Mouse (Mus musculus) forebrain, embryonic 16.5 days (tissue): ENCODE results near the gene Bptf. TPM values are rescaled to one million over a fixed set of nuclear protein-coding genes. Genes with fewer than 3 reads are reported as not detected.

ENCODE experiments used
- ATAC-seq: fragments of 200-750 bp; cut with Nextera tagmentation; 2 replicates; pipeline ENCODE4 v1.8.0; 2017; ENCODE audit warnings: mild to moderate bottlenecking, moderate library complexity
- H3K27ac ChIP-seq: fragments of 300-500 bp; sonication (generic); 2 replicates; pipeline ENCODE4 v1.5.1; 2014; ENCODE audit warnings: low read length, control low read depth
- H3K27me3 ChIP-seq: fragments of 300-500 bp; sonication (generic); replicated peaks from 2 replicates; pipeline ENCODE4 v1.6.1; 2014; ENCODE audit warnings: low read length; ENCODE audit not compliant: control insufficient read depth, insufficient read depth
- H3K36me3 ChIP-seq: fragments of 300-500 bp; sonication (generic); 2 replicates; pipeline ENCODE4 v1.6.1; 2014; ENCODE audit not compliant: control insufficient read depth, insufficient read depth
- H3K4me1 ChIP-seq: fragments of 300-500 bp; sonication (generic); replicated peaks from 2 replicates; pipeline ENCODE4 v1.6.1; 2014; ENCODE audit warnings: low read length; ENCODE audit not compliant: control insufficient read depth, insufficient read depth
- H3K4me2 ChIP-seq: fragments of 300-500 bp; sonication (generic); 2 replicates; pipeline ENCODE4 v1.6.1; 2014; ENCODE audit warnings: mild to moderate bottlenecking, low read length, control low read depth
- H3K4me3 ChIP-seq: fragments of 300-500 bp; sonication (generic); replicated peaks from 2 replicates; pipeline ENCODE4 v1.5.1; 2014; ENCODE audit warnings: mild to moderate bottlenecking, low read length, control low read depth
- H3K9ac ChIP-seq: fragments of 300-500 bp; sonication (generic); replicated peaks from 2 replicates; pipeline ENCODE4 v1.6.1; 2014; ENCODE audit warnings: low read depth, low read length, control low read depth
- H3K9me3 ChIP-seq: fragments of 300-500 bp; sonication (generic); 2 replicates; pipeline ENCODE4 v1.6.1; 2016; ENCODE audit warnings: low read length; ENCODE audit not compliant: control insufficient read depth
- WGBS: fragments of 180-500 bp; shearing (Covaris S2); extraction: QIAGEN DNeasy Blood & Tissue Kit; methylation state at CpG from one replicate; pipeline ENCODE4 v1.1.7; 2014; 5-methylcytosine and 5-hydroxymethylcytosine counted together
- polyA plus RNA-seq: library from polyadenylated mRNA; unstranded; fragments of >200 nt; fragmentation: Nextera tagmentation; extraction: Ambion mirVana; gene quantifications from 2 replicates; pipeline ENCODE4 v1.2.1, GENCODE M21; 2015

Gene Bptf
- polyA plus RNA-seq, 1 experiment from 2014 or later, result 38.8 TPM

GRCm38 (mm10) chr11:107106978-107107724 lies 24.8 kb downstream of the Bptf start:
- WGBS, result 69% methylated on average over 12 of the region's 12 CpGs
- no peak for ATAC-seq
- no peak overlapping the region for H3K4me2 ChIP-seq
- H3K9me3 ChIP-seq, result no peaks in the 10 kb centered on the region
- H3K4me1 ChIP-seq, result peaks cover 19% of the 10 kb centered on the region
- no peaks in the 10 kb centered on the region for H3K27me3 ChIP-seq
- no peak overlapping the region for H3K27ac ChIP-seq
- no peak overlapping the region for H3K4me3 ChIP-seq
- H3K36me3 ChIP-seq, result peaks cover 12% of the 10 kb centered on the region
- H3K9ac ChIP-seq, result no peak overlapping the region

- Histone ChIP-seq H3K4me2 (no peak overlapping the region), H3K27me3 (no peaks in the 10 kb centered on the region), H3K27ac (no peak overlapping the region), H3K36me3 (peaks cover 12% of the 10 kb centered on the region), H3K9ac (no peak overlapping the region), H3K4me1 (peaks cover 19% of the 10 kb centered on the region), H3K9me3 (no peaks in the 10 kb centered on the region), H3K4me3 (no peak overlapping the region)
- 88% methylated on average over 7 of the region's 8 CpGs for WGBS
- no peak for ATAC-seq
Observed at GRCm38 (mm10) chr11:107106461-107106860, 25.5 kb downstream of the Bptf start.

- Histone ChIP-seq H3K4me1 (peaks cover 19% of the 10 kb centered on the region), H3K4me2 (no peak overlapping the region), H3K4me3 (no peak overlapping the region), H3K9ac (no peak overlapping the region), H3K27ac (no peak overlapping the region), H3K9me3 (no peaks in the 10 kb centered on the region), H3K27me3 (no peaks in the 10 kb centered on the region), H3K36me3 (peaks cover 1% of the 10 kb centered on the region; the same call in 1 of the 2 replicates)
- ATAC-seq, result no peak
- WGBS, result 49% methylated on average over 5 of the region's 5 CpGs
Observed at GRCm38 (mm10) chr11:107105227-107105626, 26.7 kb downstream of the Bptf start.

- no peak overlapping the region for H3K9ac ChIP-seq
- no peak overlapping the region for H3K4me3 ChIP-seq
- H3K36me3 ChIP-seq, result no peaks in the 10 kb centered on the region; the same call in none of the 2 replicates
- H3K9me3 ChIP-seq, result no peaks in the 10 kb centered on the region
- WGBS, result 92% methylated on average over 2 of the region's 2 CpGs
- peaks cover 19% of the 10 kb centered on the region for H3K4me1 ChIP-seq
- H3K27ac ChIP-seq, result no peak overlapping the region
- H3K27me3 ChIP-seq, result no peaks in the 10 kb centered on the region
- no peak for ATAC-seq
- no peak overlapping the region for H3K4me2 ChIP-seq
Observed at GRCm38 (mm10) chr11:107103736-107104135, 28.2 kb downstream of the Bptf start.

GRCm38 (mm10) chr11:107103224-107103589 lies 28.7 kb downstream of the Bptf start:
- Histone ChIP-seq H3K9ac (no peak overlapping the region), H3K9me3 (no peaks in the 10 kb centered on the region), H3K27me3 (no peaks in the 10 kb centered on the region), H3K4me3 (no peak overlapping the region), H3K36me3 (peaks cover 5% of the 10 kb centered on the region), H3K4me2 (no peak overlapping the region), H3K4me1 (peaks cover 19% of the 10 kb centered on the region), H3K27ac (no peak overlapping the region)
- 64% methylated on average over 2 of the region's 2 CpGs for whole genome bisulfite sequencing
- ATAC-seq, result no peak

- Histone ChIP-seq H3K9me3 (no peaks in the 10 kb centered on the region), H3K27me3 (no peaks in the 10 kb centered on the region), H3K36me3 (peaks cover 10% of the 10 kb centered on the region), H3K27ac (no peak overlapping the region), H3K4me1 (peaks cover 16% of the 10 kb centered on the region), H3K9ac (no peak overlapping the region), H3K4me3 (no peak overlapping the region), H3K4me2 (no peak overlapping the region)
- ATAC-seq, result no peak
- 76% methylated on average over 11 of the region's 11 CpGs for WGBS
Observed at GRCm38 (mm10) chr11:107102465-107103223, 29.3 kb downstream of the Bptf start.

GRCm38 (mm10) chr11:107096973-107097372 lies 35.0 kb downstream of the Bptf start:
- no peak for ATAC-seq
- H3K27me3 ChIP-seq, result no peaks in the 10 kb centered on the region
- 86% methylated on average over 5 of the region's 5 CpGs for WGBS
- H3K4me2 ChIP-seq, result no peak overlapping the region
- no peaks in the 10 kb centered on the region for H3K9me3 ChIP-seq
- peaks cover 14% of the 10 kb centered on the region for H3K36me3 ChIP-seq
- no peak overlapping the region for H3K9ac ChIP-seq
- H3K4me3 ChIP-seq, result no peak overlapping the region
- H3K4me1 ChIP-seq, result no peaks in the 10 kb centered on the region; the same call in 1 of the 2 replicates
- H3K27ac ChIP-seq, result no peak overlapping the region

- no peaks in the 10 kb centered on the region for H3K9me3 ChIP-seq
- H3K4me2 ChIP-seq, result no peak overlapping the region
- 88% methylated on average over 7 of the region's 7 CpGs for WGBS
- no peaks in the 10 kb centered on the region for H3K27me3 ChIP-seq
- no peaks in the 10 kb centered on the region for H3K4me1 ChIP-seq
- no peak overlapping the region for H3K27ac ChIP-seq
- peaks cover 14% of the 10 kb centered on the region for H3K36me3 ChIP-seq
- H3K9ac ChIP-seq, result no peak overlapping the region
- H3K4me3 ChIP-seq, result no peak overlapping the region
- no peak for ATAC-seq
Observed at GRCm38 (mm10) chr11:107093871-107094270, 38.1 kb downstream of the Bptf start.

- peaks cover 4% of the 10 kb centered on the region; the same call in 1 of the 2 replicates for H3K36me3 ChIP-seq
- 91% methylated on average over 7 of the region's 7 CpGs for WGBS
- H3K27ac ChIP-seq, result no peak overlapping the region
- no peak for ATAC-seq
- no peak overlapping the region for H3K9ac ChIP-seq
- H3K4me3 ChIP-seq, result no peak overlapping the region
- H3K4me1 ChIP-seq, result no peaks in the 10 kb centered on the region
- H3K4me2 ChIP-seq, result no peak overlapping the region
- H3K9me3 ChIP-seq, result no peaks in the 10 kb centered on the region
- no peaks in the 10 kb centered on the region for H3K27me3 ChIP-seq
Observed at GRCm38 (mm10) chr11:107092637-107093036, 39.3 kb downstream of the Bptf start.
